ENCODE assay signal across 8 mouse cellular contexts in genomic region chr4:148038079-148038599, GRCm38 (mm10). TPM values are rescaled to one million over a fixed set of nuclear protein-coding genes. Genes with fewer than 3 reads are reported as not detected.
DNase-seq lines count a peak whose midpoint lies in the region; ATAC-seq and TF ChIP-seq lines count a peak whose summit lies in the region.

No protein-coding gene starts in this region.

- 7% methylated on average over 26 of the region's 26 CpGs for WGBS in kidney, postnatal 0 days
- WGBS in embryonic facial prominence, embryonic 10.5 days: 8% methylated on average over 26 of the region's 26 CpGs
- WGBS in hindbrain, postnatal 0 days: 7% methylated on average over 23 of the region's 26 CpGs
- 6% methylated on average over 26 of the region's 26 CpGs for WGBS in midbrain, postnatal 0 days

- peak overlapping the region; percentile 72 for H3K4me2 ChIP-seq in kidney, postnatal 0 days (ENCODE audit: low read length)
- H3K4me2 ChIP-seq in hindbrain, postnatal 0 days (ENCODE audit: low read depth, low read length): peak overlapping the region; percentile 72
- peak overlapping the region; percentile 54 for H3K4me2 ChIP-seq in midbrain, postnatal 0 days (ENCODE audit: low read depth, low read length, poor library complexity, severe bottlenecking)

- no peak for TF ChIP-seq CTCF in kidney, postnatal 0 days (IDR thresholded peaks at IDR 0.05; ENCODE audit: low read depth)
- no peak for TF ChIP-seq CTCF in hindbrain, postnatal 0 days (IDR thresholded peaks at IDR 0.05; ENCODE audit: low read depth)
- no peak for TF ChIP-seq CTCF in midbrain, postnatal 0 days (IDR thresholded peaks at IDR 0.05)

- H3K9me3 ChIP-seq in kidney, postnatal 0 days (replicated peaks; ENCODE audit: low read length): no peaks in the 10 kb centered on the region
- H3K9me3 ChIP-seq in embryonic facial prominence, embryonic 10.5 days: no peaks in the 10 kb centered on the region
- no peaks in the 10 kb centered on the region for H3K9me3 ChIP-seq in hindbrain, postnatal 0 days (ENCODE audit: low read length)
- no peaks in the 10 kb centered on the region for H3K9me3 ChIP-seq in midbrain, postnatal 0 days (ENCODE audit: low read length)

- H3K9ac ChIP-seq in kidney, postnatal 0 days (ENCODE audit: low read depth, low read length): peak overlapping the region; percentile 69
- H3K9ac ChIP-seq in hindbrain, postnatal 0 days (replicated peaks; ENCODE audit: low read length): peak overlapping the region; percentile 89
- H3K9ac ChIP-seq in midbrain, postnatal 0 days (replicated peaks; ENCODE audit: low read length, poor library complexity, severe bottlenecking): peak overlapping the region; percentile 91

- H3K4me1 ChIP-seq in kidney, postnatal 0 days (replicated peaks; ENCODE audit: insufficient read depth, low read length): peaks cover 16% of the 10 kb centered on the region
- peaks cover 49% of the 10 kb centered on the region for H3K4me1 ChIP-seq in embryonic facial prominence, embryonic 10.5 days
- H3K4me1 ChIP-seq in hindbrain, postnatal 0 days (ENCODE audit: insufficient read depth, low read length): peaks cover 24% of the 10 kb centered on the region
- peaks cover 20% of the 10 kb centered on the region for H3K4me1 ChIP-seq in midbrain, postnatal 0 days (ENCODE audit: insufficient read depth, low read length)

- ATAC-seq in kidney, postnatal 0 days (replicated peaks; ENCODE audit: low FRiP score, low read depth): no peak
- no peak for ATAC-seq in hindbrain, postnatal 0 days
- ATAC-seq in midbrain, postnatal 0 days (ENCODE audit: low FRiP score): no peak; the same call in 1 of the 2 replicates

- H3K36me3 ChIP-seq in kidney, postnatal 0 days (ENCODE audit: insufficient read depth, low read length): 0 out of 2 replicates have a peak, but pooled peaks cover 6% of the 10 kb centered on the region
- peaks cover 53% of the 10 kb centered on the region for H3K36me3 ChIP-seq in embryonic facial prominence, embryonic 10.5 days (replicated peaks)
- 0 out of 2 replicates have a peak, but pooled peaks cover 5% of the 10 kb centered on the region for H3K36me3 ChIP-seq in hindbrain, postnatal 0 days (ENCODE audit: insufficient read depth, low read length)
- H3K36me3 ChIP-seq in midbrain, postnatal 0 days (ENCODE audit: insufficient read depth, low read length): peaks cover 3% of the 10 kb centered on the region; the same call in 1 of the 2 replicates

- peak overlapping the region; percentile 81 for H3K4me3 ChIP-seq in kidney, postnatal 0 days (replicated peaks; ENCODE audit: low read depth, low read length)
- H3K4me3 ChIP-seq in embryonic facial prominence, embryonic 10.5 days: peak overlapping the region; percentile 94
- peak overlapping the region; percentile 94 for H3K4me3 ChIP-seq in hindbrain, postnatal 0 days (ENCODE audit: low read length)
- peak overlapping the region; percentile 83 for H3K4me3 ChIP-seq in midbrain, postnatal 0 days (ENCODE audit: low read depth, low read length)

- peak overlapping the region; percentile 83 for H3K27ac ChIP-seq in kidney, postnatal 0 days
- H3K27ac ChIP-seq in embryonic facial prominence, embryonic 10.5 days (replicated peaks): peak overlapping the region; percentile 91
- peak overlapping the region; percentile 95 for H3K27ac ChIP-seq in hindbrain, postnatal 0 days
- peak overlapping the region; percentile 92 for H3K27ac ChIP-seq in midbrain, postnatal 0 days (ENCODE audit: low read depth, low read length)

- no peak for DNase-seq in kidney, postnatal 0 days (ENCODE audit: low spot score)
- no peak for DNase-seq in kidney, adult 8-10 months
- no peak for DNase-seq in embryonic facial prominence, embryonic 10.5 days (ENCODE audit: low spot score)
- peak; percentile 33 for DNase-seq in hindbrain, postnatal 0 days (ENCODE audit: low spot score)
- peak; percentile 20 for DNase-seq in midbrain, postnatal 0 days (ENCODE audit: low spot score)
- no peak for DNase-seq in gastrocnemius, adult 8-10 months (ENCODE audit: low spot score in 2 of 2)
- no peak for DNase-seq in urinary bladder, postnatal 14 days (ENCODE audit: low spot score)
- no peak for DNase-seq in ovary, postnatal 36 days (ENCODE audit: low spot score)

- no peaks in the 10 kb centered on the region for H3K27me3 ChIP-seq in kidney, postnatal 0 days (ENCODE audit: insufficient read depth, low read length)
- no peaks in the 10 kb centered on the region for H3K27me3 ChIP-seq in embryonic facial prominence, embryonic 10.5 days (replicated peaks; ENCODE audit: low read depth, poor library complexity, severe bottlenecking)
- H3K27me3 ChIP-seq in hindbrain, postnatal 0 days (ENCODE audit: insufficient read depth, low read length): no peaks in the 10 kb centered on the region
- no peaks in the 10 kb centered on the region for H3K27me3 ChIP-seq in midbrain, postnatal 0 days (ENCODE audit: insufficient read depth, low read length)

RNA-seq across cellular contexts. Expression of gene Clcn6, which starts 0.5 kb away (rescaled TPM):
- 4.2 and 5.0 TPM in 2 replicates for polyA plus RNA-seq in kidney, postnatal 0 days (2015; fragmentation: Nextera tagmentation; extraction: Ambion mirVana)
- polyA plus RNA-seq in embryonic facial prominence, embryonic 10.5 days (2016; fragmentation: Nextera tagmentation; extraction: Ambion mirVana): 10.3 and 12.0 TPM in 2 replicates
- total RNA-seq in hindbrain, postnatal 0 days (2014; rRNA removed): 58.6 and 60.7 TPM in 2 replicates
- 22.0 and 24.4 TPM in 2 replicates for polyA plus RNA-seq in hindbrain, postnatal 0 days (2015; fragmentation: Nextera tagmentation; extraction: Ambion mirVana)
- total RNA-seq in midbrain, postnatal 0 days (2014; rRNA removed): 58.2 and 64.9 TPM in 2 replicates
- polyA plus RNA-seq in midbrain, postnatal 0 days (2015; fragmentation: Nextera tagmentation; extraction: Ambion mirVana): 26.1 and 26.5 TPM in 2 replicates
- total RNA-seq in gastrocnemius, adult 8-10 months (2022): 1 to 10 TPM; 4.1 to 5.3 (median 4.7) TPM

RNA-seq across cellular contexts. Expression of gene Mthfr, which starts 0.7 kb away (rescaled TPM):
- polyA plus RNA-seq in kidney, postnatal 0 days (2015; fragmentation: Nextera tagmentation; extraction: Ambion mirVana): 14.6 and 16.6 TPM in 2 replicates
- polyA plus RNA-seq in embryonic facial prominence, embryonic 10.5 days (2016; fragmentation: Nextera tagmentation; extraction: Ambion mirVana): 25.2 and 25.4 TPM in 2 replicates
- total RNA-seq in hindbrain, postnatal 0 days (2014; rRNA removed): 46.0 and 52.4 TPM in 2 replicates
- 9.3 and 10.6 TPM in 2 replicates for polyA plus RNA-seq in hindbrain, postnatal 0 days (2015; fragmentation: Nextera tagmentation; extraction: Ambion mirVana)
- 34.4 and 51.1 TPM in 2 replicates for total RNA-seq in midbrain, postnatal 0 days (2014; rRNA removed)
- 10.1 and 12.4 TPM in 2 replicates for polyA plus RNA-seq in midbrain, postnatal 0 days (2015; fragmentation: Nextera tagmentation; extraction: Ambion mirVana)
- total RNA-seq in gastrocnemius, adult 8-10 months (2022): 1 to 10 TPM; 4.8 to 7.0 (median 6.3) TPM

RNA-seq across cellular contexts. Expression of gene Nppa, which starts 37.6 kb away (rescaled TPM):
- polyA plus RNA-seq in kidney, postnatal 0 days (2015; fragmentation: Nextera tagmentation; extraction: Ambion mirVana): not detected in 2 replicates
- polyA plus RNA-seq in embryonic facial prominence, embryonic 10.5 days (2016; fragmentation: Nextera tagmentation; extraction: Ambion mirVana): 0.20 TPM in 1 of 2 replicates, not detected in the other
- 0.58 and 1.8 TPM in 2 replicates for total RNA-seq in hindbrain, postnatal 0 days (2014; rRNA removed)
- polyA plus RNA-seq in hindbrain, postnatal 0 days (2015; fragmentation: Nextera tagmentation; extraction: Ambion mirVana): 2.0 and 2.6 TPM in 2 replicates
- total RNA-seq in midbrain, postnatal 0 days (2014; rRNA removed): 2.2 and 2.9 TPM in 2 replicates
- polyA plus RNA-seq in midbrain, postnatal 0 days (2015; fragmentation: Nextera tagmentation; extraction: Ambion mirVana): 4.5 and 6.1 TPM in 2 replicates
- total RNA-seq in gastrocnemius, adult 8-10 months (2022): under 1 TPM in 3 of 4 experiments, not detected in 1; 0.34 to 0.46 (median 0.39) TPM

RNA-seq across cellular contexts. Expression of gene Agtrap, which starts 49.7 kb away (rescaled TPM):
- polyA plus RNA-seq in kidney, postnatal 0 days (2015; fragmentation: Nextera tagmentation; extraction: Ambion mirVana): 38.4 and 38.9 TPM in 2 replicates
- 13.2 and 14.8 TPM in 2 replicates for polyA plus RNA-seq in embryonic facial prominence, embryonic 10.5 days (2016; fragmentation: Nextera tagmentation; extraction: Ambion mirVana)
- total RNA-seq in hindbrain, postnatal 0 days (2014; rRNA removed): 6.2 and 7.6 TPM in 2 replicates
- 9.9 and 10.4 TPM in 2 replicates for polyA plus RNA-seq in hindbrain, postnatal 0 days (2015; fragmentation: Nextera tagmentation; extraction: Ambion mirVana)
- 6.6 and 7.5 TPM in 2 replicates for total RNA-seq in midbrain, postnatal 0 days (2014; rRNA removed)
- 7.4 and 8.6 TPM in 2 replicates for polyA plus RNA-seq in midbrain, postnatal 0 days (2015; fragmentation: Nextera tagmentation; extraction: Ambion mirVana)
- total RNA-seq in gastrocnemius, adult 8-10 months (2022): 10 to 100 TPM; 11.8 to 15.2 (median 13.8) TPM

RNA-seq across cellular contexts. Expression of gene Nppb, which starts 52.6 kb away (rescaled TPM):
- not detected in 2 replicates for polyA plus RNA-seq in kidney, postnatal 0 days (2015; fragmentation: Nextera tagmentation; extraction: Ambion mirVana)
- 0.20 TPM in 1 of 2 replicates, not detected in the other for polyA plus RNA-seq in embryonic facial prominence, embryonic 10.5 days (2016; fragmentation: Nextera tagmentation; extraction: Ambion mirVana)
- 1.3 TPM in 1 of 2 replicates, not detected in the other for total RNA-seq in hindbrain, postnatal 0 days (2014; rRNA removed)
- 0.19 and 0.72 TPM in 2 replicates for polyA plus RNA-seq in hindbrain, postnatal 0 days (2015; fragmentation: Nextera tagmentation; extraction: Ambion mirVana)
- total RNA-seq in midbrain, postnatal 0 days (2014; rRNA removed): not detected in 2 replicates
- 0.29 TPM in 1 of 2 replicates, not detected in the other for polyA plus RNA-seq in midbrain, postnatal 0 days (2015; fragmentation: Nextera tagmentation; extraction: Ambion mirVana)
- not detected for total RNA-seq in gastrocnemius, adult 8-10 months (2022)

Comparison
In these comparisons a context has a peak if more than half of its experiments do, and no peak if none do; other contexts are left out.
1. DNase-seq: peak in hindbrain, postnatal 0 days (single experiment) and midbrain, postnatal 0 days (single experiment); none in kidney, postnatal 0 days (single experiment), kidney, adult 8-10 months (0 of 2), embryonic facial prominence, embryonic 10.5 days (single experiment), gastrocnemius, adult 8-10 months (0 of 2), urinary bladder, postnatal 14 days (single experiment) and ovary, postnatal 36 days (single experiment).
2. Peak in every context shown above with its lines, with median percentiles within 50 percentile points of each other: H3K27ac ChIP-seq, H3K4me2 ChIP-seq, H3K4me3 ChIP-seq and H3K9ac ChIP-seq.